Mouse (Mus musculus) spleen, postnatal 0 days (tissue): ENCODE measurements around the gene Ptrh1. TPM values are rescaled to one million over a fixed set of nuclear protein-coding genes. Genes with fewer than 3 reads are reported as not detected.

Experiments used
- polyA plus RNA-seq: library from polyadenylated mRNA; unstranded; fragments of >200 nt; fragmentation: Nextera tagmentation; extraction: Ambion mirVana; gene quantifications from 2 replicates; pipeline ENCODE4 v1.2.1, GENCODE M21; 2015

The Ptrh1 gene
- 2.4 and 3.0 TPM in 2 replicates for polyA plus RNA-seq

GRCm38 (mm10) chr2:32775359-32776074 lies at the start of gene Ptrh1, which contains the start of gene Ttc16:
Gene Ptrh1, plus strand, starts transcription at chr2:32775786.
Gene Ttc16, minus strand, starts transcription at chr2:32775633.

GRCm38 (mm10) chr2:32740916-32741272 lies 34.7 kb upstream of the Ptrh1 start, which contains the start of gene 6330409D20Rik:
Gene 6330409D20Rik, minus strand, starts transcription at chr2:32741016.

GRCm38 (mm10) chr2:32757056-32757845 lies 18.3 kb upstream of the Ptrh1 start, which contains the start of gene Tor2a:
Gene Tor2a, plus strand, starts transcription at chr2:32757234.

GRCm38 (mm10) chr2:32784048-32784681 lies 8.6 kb downstream of the Ptrh1 start, which contains the start of gene Cfap157:
Gene Cfap157, minus strand, starts transcription at chr2:32784428.

Other genes starting within 250 kb of the Ptrh1 start
- gene Fam102a, start 240.5 kb upstream of the Ptrh1 start, polyA plus RNA-seq: 3.9 and 5.6 TPM in 2 replicates
- 73.8 and 81.9 TPM in 2 replicates for gene Dpm2, start 204.9 kb upstream of the Ptrh1 start, polyA plus RNA-seq
- gene Pip5kl1, start 201.0 kb upstream of the Ptrh1 start, polyA plus RNA-seq: not detected in 2 replicates
- not detected in 2 replicates for gene 9430097D07Rik, start 200.1 kb upstream of the Ptrh1 start, polyA plus RNA-seq
- gene St6galnac4, start 188.7 kb upstream of the Ptrh1 start, polyA plus RNA-seq: 14.7 and 19.2 TPM in 2 replicates
- gene St6galnac6, start 176.1 kb upstream of the Ptrh1 start, polyA plus RNA-seq: 13.3 and 16.6 TPM in 2 replicates
- 4.8 and 5.1 TPM in 2 replicates for gene Ak1, start 154.0 kb upstream of the Ptrh1 start, polyA plus RNA-seq
- gene Eng, start 129.2 kb upstream of the Ptrh1 start, polyA plus RNA-seq: 40.5 and 45.8 TPM in 2 replicates
- gene Fpgs, start 71.6 kb upstream of the Ptrh1 start, polyA plus RNA-seq: 20.0 and 22.3 TPM in 2 replicates
- gene Cdk9, start 62.7 kb upstream of the Ptrh1 start, polyA plus RNA-seq: 71.1 and 76.8 TPM in 2 replicates
- gene Sh2d3c, start 54.7 kb upstream of the Ptrh1 start, polyA plus RNA-seq: 21.4 and 28.6 TPM in 2 replicates
- gene 6330409D20Rik, start 34.8 kb upstream of the Ptrh1 start, polyA plus RNA-seq: 0.41 TPM in 1 of 2 replicates, not detected in the other
- 23.5 and 29.9 TPM in 2 replicates for gene Tor2a, start 18.6 kb upstream of the Ptrh1 start, polyA plus RNA-seq
- 0.05 and 0.17 TPM in 2 replicates for gene Ttc16, start 153 bp upstream of the Ptrh1 start, polyA plus RNA-seq
- gene Cfap157, start 8.6 kb downstream of the Ptrh1 start, polyA plus RNA-seq: 0.12 and 0.37 TPM in 2 replicates
- gene Stxbp1, start 71.5 kb downstream of the Ptrh1 start, polyA plus RNA-seq: 5.5 and 6.8 TPM in 2 replicates
- gene Fam129b, start 100.3 kb downstream of the Ptrh1 start, polyA plus RNA-seq: 12.4 and 16.1 TPM in 2 replicates
- 200 and 203 TPM in 2 replicates for gene Rpl12, start 185.8 kb downstream of the Ptrh1 start, polyA plus RNA-seq
- 2.7 TPM in 2 replicates for gene Lrsam1, start 185.8 kb downstream of the Ptrh1 start, polyA plus RNA-seq
- gene Slc2a8, start 206.3 kb downstream of the Ptrh1 start, polyA plus RNA-seq: 15.5 and 17.9 TPM in 2 replicates